Mouse (Mus musculus): Measurements from ENCODE around the gene Ctu2. TPM values are rescaled to one million over a fixed set of nuclear protein-coding genes. Genes with fewer than 3 reads are reported as not detected.

The Ctu2 gene
- polyA plus RNA-seq, 1 experiment from 2014 or later: 83.6 TPM

- ATAC-seq: no peak
- Histone ChIP-seq H3K9ac (ENCODE audit: low read depth, low read length) (no peak overlapping the region), H3K4me1 (ENCODE audit: control insufficient read depth, insufficient read depth, low read length) (no peaks in the 10 kb centered on the region), H3K4me3 (ENCODE audit: low read depth, low read length) (no peak overlapping the region), H3K9me3 (replicated peaks; ENCODE audit: control insufficient read depth, low read length, poor library complexity, severe bottlenecking) (no peaks in the 10 kb centered on the region), H3K4me2 (ENCODE audit: low read length) (no peak overlapping the region), H3K27ac (ENCODE audit: low read length) (no peak overlapping the region), H3K36me3 (ENCODE audit: control insufficient read depth, insufficient read depth, low read length) (no peaks in the 10 kb centered on the region), H3K27me3 (ENCODE audit: control insufficient read depth, insufficient read depth, low read depth, low read length) (no peaks in the 10 kb centered on the region)
- 64% methylated on average over 17 of the region's 17 CpGs for WGBS
These were observed 22.0 kb downstream of the Ctu2 start for GRCm38 (mm10) chr8:122497912-122498311.

- no peak overlapping the region for H3K4me2 ChIP-seq (ENCODE audit: low read length)
- no peaks in the 10 kb centered on the region for H3K27me3 ChIP-seq (ENCODE audit: control insufficient read depth, insufficient read depth, low read depth, low read length)
- H3K4me1 ChIP-seq (ENCODE audit: control insufficient read depth, insufficient read depth, low read length): no peaks in the 10 kb centered on the region
- no peaks in the 10 kb centered on the region for H3K9me3 ChIP-seq (replicated peaks; ENCODE audit: control insufficient read depth, low read length, poor library complexity, severe bottlenecking)
- ATAC-seq: no peak
- no peaks in the 10 kb centered on the region for H3K36me3 ChIP-seq (ENCODE audit: control insufficient read depth, insufficient read depth, low read length)
- WGBS: 36% methylated on average over 10 of the region's 10 CpGs
- no peak overlapping the region for H3K9ac ChIP-seq (ENCODE audit: low read depth, low read length)
- H3K27ac ChIP-seq (ENCODE audit: low read length): no peak overlapping the region
- no peak overlapping the region for H3K4me3 ChIP-seq (ENCODE audit: low read depth, low read length)
These were observed 24.9 kb downstream of the Ctu2 start for GRCm38 (mm10) chr8:122500856-122501255.

- no peak overlapping the region for H3K4me3 ChIP-seq (ENCODE audit: low read depth, low read length)
- WGBS: 78% methylated on average over 16 of the region's 16 CpGs
- H3K4me1 ChIP-seq (ENCODE audit: control insufficient read depth, insufficient read depth, low read length): no peaks in the 10 kb centered on the region
- H3K4me2 ChIP-seq (ENCODE audit: low read length): no peak overlapping the region
- no peak for ATAC-seq
- no peak overlapping the region for H3K9ac ChIP-seq (ENCODE audit: low read depth, low read length)
- H3K36me3 ChIP-seq (ENCODE audit: control insufficient read depth, insufficient read depth, low read length): no peaks in the 10 kb centered on the region
- no peaks in the 10 kb centered on the region for H3K27me3 ChIP-seq (ENCODE audit: control insufficient read depth, insufficient read depth, low read depth, low read length)
- no peak overlapping the region for H3K27ac ChIP-seq (ENCODE audit: low read length)
- no peaks in the 10 kb centered on the region for H3K9me3 ChIP-seq (replicated peaks; ENCODE audit: control insufficient read depth, low read length, poor library complexity, severe bottlenecking)
These were observed 35.6 kb downstream of the Ctu2 start for GRCm38 (mm10) chr8:122511552-122511951.

GRCm38 (mm10) chr8:122512392-122512791 lies 36.4 kb downstream of the Ctu2 start:
- Histone ChIP-seq H3K9ac (ENCODE audit: low read depth, low read length) (no peak overlapping the region), H3K4me2 (ENCODE audit: low read length) (no peak overlapping the region), H3K4me3 (ENCODE audit: low read depth, low read length) (no peak overlapping the region), H3K27me3 (ENCODE audit: control insufficient read depth, insufficient read depth, low read depth, low read length) (no peaks in the 10 kb centered on the region), H3K9me3 (replicated peaks; ENCODE audit: control insufficient read depth, low read length, poor library complexity, severe bottlenecking) (no peaks in the 10 kb centered on the region), H3K36me3 (ENCODE audit: control insufficient read depth, insufficient read depth, low read length) (no peaks in the 10 kb centered on the region), H3K27ac (ENCODE audit: low read length) (no peak overlapping the region), H3K4me1 (ENCODE audit: control insufficient read depth, insufficient read depth, low read length) (no peaks in the 10 kb centered on the region)
- no peak for ATAC-seq
- 82% methylated on average over 7 of the region's 7 CpGs for WGBS

- H3K4me2 ChIP-seq (ENCODE audit: low read length): no peak overlapping the region
- WGBS: 93% methylated on average over 14 of the region's 14 CpGs
- ATAC-seq: no peak
- no peak overlapping the region for H3K9ac ChIP-seq (ENCODE audit: low read depth, low read length)
- H3K9me3 ChIP-seq (replicated peaks; ENCODE audit: control insufficient read depth, low read length, poor library complexity, severe bottlenecking): no peaks in the 10 kb centered on the region
- no peaks in the 10 kb centered on the region for H3K27me3 ChIP-seq (ENCODE audit: control insufficient read depth, insufficient read depth, low read depth, low read length)
- no peak overlapping the region for H3K4me3 ChIP-seq (ENCODE audit: low read depth, low read length)
- peaks cover 3% of the 10 kb centered on the region; the same call in 1 of the 2 replicates for H3K4me1 ChIP-seq (ENCODE audit: control insufficient read depth, insufficient read depth, low read length)
- no peaks in the 10 kb centered on the region for H3K36me3 ChIP-seq (ENCODE audit: control insufficient read depth, insufficient read depth, low read length)
- H3K27ac ChIP-seq (ENCODE audit: low read length): no peak overlapping the region
These were observed 39.8 kb downstream of the Ctu2 start for GRCm38 (mm10) chr8:122515699-122516098.

- 36% methylated on average over 6 of the region's 6 CpGs for WGBS
- H3K4me1 ChIP-seq (ENCODE audit: control insufficient read depth, insufficient read depth, low read length): peaks cover 3% of the 10 kb centered on the region; the same call in 1 of the 2 replicates
- no peaks in the 10 kb centered on the region for H3K27me3 ChIP-seq (ENCODE audit: control insufficient read depth, insufficient read depth, low read depth, low read length)
- ATAC-seq: no peak
- no peak overlapping the region for H3K4me3 ChIP-seq (ENCODE audit: low read depth, low read length)
- no peak overlapping the region for H3K27ac ChIP-seq (ENCODE audit: low read length)
- H3K9me3 ChIP-seq (replicated peaks; ENCODE audit: control insufficient read depth, low read length, poor library complexity, severe bottlenecking): no peaks in the 10 kb centered on the region
- no peak overlapping the region for H3K4me2 ChIP-seq (ENCODE audit: low read length)
- no peaks in the 10 kb centered on the region for H3K36me3 ChIP-seq (ENCODE audit: control insufficient read depth, insufficient read depth, low read length)
- H3K9ac ChIP-seq (ENCODE audit: low read depth, low read length): no peak overlapping the region
These were observed 41.7 kb downstream of the Ctu2 start for GRCm38 (mm10) chr8:122517541-122518190.

- no peak overlapping the region for H3K27ac ChIP-seq (ENCODE audit: low read length)
- 80% methylated on average over 11 of the region's 11 CpGs for WGBS
- no peak overlapping the region for H3K4me2 ChIP-seq (ENCODE audit: low read length)
- H3K27me3 ChIP-seq (ENCODE audit: control insufficient read depth, insufficient read depth, low read depth, low read length): no peaks in the 10 kb centered on the region
- H3K9ac ChIP-seq (ENCODE audit: low read depth, low read length): no peak overlapping the region
- H3K4me1 ChIP-seq (ENCODE audit: control insufficient read depth, insufficient read depth, low read length): peaks cover 17% of the 10 kb centered on the region; the same call in 1 of the 2 replicates
- H3K4me3 ChIP-seq (ENCODE audit: low read depth, low read length): no peak overlapping the region
- no peak for ATAC-seq
- H3K9me3 ChIP-seq (replicated peaks; ENCODE audit: control insufficient read depth, low read length, poor library complexity, severe bottlenecking): no peaks in the 10 kb centered on the region
- H3K36me3 ChIP-seq (ENCODE audit: control insufficient read depth, insufficient read depth, low read length): no peaks in the 10 kb centered on the region
These were observed 44.7 kb downstream of the Ctu2 start for GRCm38 (mm10) chr8:122520611-122521010.

- Histone ChIP-seq H3K4me2 (ENCODE audit: low read length) (no peak overlapping the region), H3K9me3 (replicated peaks; ENCODE audit: control insufficient read depth, low read length, poor library complexity, severe bottlenecking) (no peaks in the 10 kb centered on the region), H3K4me3 (ENCODE audit: low read depth, low read length) (no peak overlapping the region), H3K27me3 (ENCODE audit: control insufficient read depth, insufficient read depth, low read depth, low read length) (no peaks in the 10 kb centered on the region), H3K36me3 (ENCODE audit: control insufficient read depth, insufficient read depth, low read length) (no peaks in the 10 kb centered on the region), H3K9ac (ENCODE audit: low read depth, low read length) (0 out of 2 replicates have a peak overlapping the region, but pooled peaks have one; percentile 20), H3K4me1 (ENCODE audit: control insufficient read depth, insufficient read depth, low read length) (peaks cover 14% of the 10 kb centered on the region; the same call in 1 of the 2 replicates), H3K27ac (ENCODE audit: low read length) (0 out of 2 replicates have a peak overlapping the region, but pooled peaks have one; percentile 11)
- 61% methylated on average over 14 of the region's 14 CpGs for WGBS
- no peak for ATAC-seq
These were observed 47.1 kb downstream of the Ctu2 start for GRCm38 (mm10) chr8:122522796-122523651.

Data from midbrain, embryonic 16.5 days (tissue).